Mouse (Mus musculus): ENCODE measurements around the gene Aloxe3. TPM values are rescaled to one million over a fixed set of nuclear protein-coding genes. Genes with fewer than 3 reads are reported as not detected.

Aloxe3 gene
- polyA plus RNA-seq, 1 experiment: 0.14 TPM

DNA sequence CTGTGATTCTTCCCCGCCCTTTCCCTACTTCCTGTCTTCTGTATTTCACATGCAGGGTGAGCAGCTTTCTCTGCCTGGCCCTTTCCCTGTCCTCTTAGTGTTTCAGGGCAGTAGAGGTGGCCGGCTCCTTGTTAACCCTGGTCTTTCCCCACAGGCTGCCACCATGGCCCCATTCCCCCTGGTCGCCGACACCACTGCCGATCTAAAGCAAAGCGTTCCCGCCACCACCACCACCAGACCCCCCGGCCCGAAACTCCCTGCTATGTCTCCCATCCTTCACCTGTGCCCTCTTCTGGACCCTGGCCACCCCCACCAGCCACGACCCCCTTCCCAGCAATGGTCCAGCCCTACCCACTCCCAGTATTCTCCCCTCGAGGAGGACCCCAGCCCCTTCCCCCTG lies 19.4 kb upstream of the Aloxe3 start:
- Histone ChIP-seq H3K79me3 (ENCODE audit: low read depth) (no peaks in the 10 kb centered on the region), H3ac (ENCODE audit: control insufficient read depth, insufficient read length, low read depth) (no peak overlapping the region), H3K36me3 (ENCODE audit: control insufficient read depth, insufficient read depth) (peaks cover 47% of the 10 kb centered on the region), H3K4me3 (ENCODE audit: insufficient read depth, poor library complexity, severe bottlenecking) (no peak overlapping the region), H3K27me3 (ENCODE audit: control insufficient read depth, insufficient read depth, insufficient read length) (no peaks in the 10 kb centered on the region), H3K79me2 (ENCODE audit: control insufficient read depth, insufficient read depth) (peaks cover 3% of the 10 kb centered on the region)
- TF ChIP-seq MYOG (IDR thresholded peaks at IDR 0.05; ENCODE audit: control insufficient read depth, extremely low read depth, insufficient read length) (no peak), MYOD1 (IDR thresholded peaks at IDR 0.05; ENCODE audit: control insufficient read depth, insufficient read length, low read depth) (no peak), CTCF (IDR thresholded peaks at IDR 0.05; ENCODE audit: control insufficient read depth, insufficient read depth, insufficient read length) (no peak), CEBPB (IDR thresholded peaks at IDR 0.05; ENCODE audit: low read depth) (no peak), MAX (IDR thresholded peaks at IDR 0.05) (no peak), FOSL1 (IDR thresholded peaks at IDR 0.05; ENCODE audit: insufficient read depth, low read length, poor library complexity, severe bottlenecking) (no peak), USF1 (IDR thresholded peaks at IDR 0.05; ENCODE audit: low read depth) (no peak)

DNA sequence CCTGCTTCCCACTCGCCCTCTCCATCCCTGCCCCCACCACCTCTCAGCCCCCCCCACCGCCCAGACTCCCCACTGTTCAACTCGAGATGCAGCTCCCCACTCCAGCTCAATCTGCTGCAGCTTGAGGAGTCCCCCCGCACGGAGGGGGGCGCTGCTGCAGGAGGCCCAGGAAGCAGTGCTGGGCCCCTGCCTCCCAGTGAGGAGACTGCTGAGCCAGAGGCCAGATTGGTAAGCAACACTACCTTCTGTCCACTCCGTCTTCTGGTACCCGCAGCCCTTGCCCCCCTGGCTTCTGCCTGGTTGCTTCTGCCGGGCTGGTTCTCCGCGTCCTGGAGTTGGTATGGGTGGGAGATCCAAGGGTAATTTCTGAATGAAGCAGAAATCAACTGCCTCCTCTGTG lies 18.9 kb upstream of the Aloxe3 start:
- H3K79me3 ChIP-seq (ENCODE audit: low read depth): no peaks in the 10 kb centered on the region
- H3K79me2 ChIP-seq (ENCODE audit: control insufficient read depth, insufficient read depth): no peaks in the 10 kb centered on the region
- no peak overlapping the region for H3K4me3 ChIP-seq (ENCODE audit: insufficient read depth, poor library complexity, severe bottlenecking)
- no peaks in the 10 kb centered on the region for H3K27me3 ChIP-seq (ENCODE audit: control insufficient read depth, insufficient read depth, insufficient read length)
- TF ChIP-seq USF1 (IDR thresholded peaks at IDR 0.05; ENCODE audit: low read depth): no peak
- H3ac ChIP-seq (ENCODE audit: control insufficient read depth, insufficient read length, low read depth): no peak overlapping the region
- peaks cover 42% of the 10 kb centered on the region for H3K36me3 ChIP-seq (ENCODE audit: control insufficient read depth, insufficient read depth)

DNA sequence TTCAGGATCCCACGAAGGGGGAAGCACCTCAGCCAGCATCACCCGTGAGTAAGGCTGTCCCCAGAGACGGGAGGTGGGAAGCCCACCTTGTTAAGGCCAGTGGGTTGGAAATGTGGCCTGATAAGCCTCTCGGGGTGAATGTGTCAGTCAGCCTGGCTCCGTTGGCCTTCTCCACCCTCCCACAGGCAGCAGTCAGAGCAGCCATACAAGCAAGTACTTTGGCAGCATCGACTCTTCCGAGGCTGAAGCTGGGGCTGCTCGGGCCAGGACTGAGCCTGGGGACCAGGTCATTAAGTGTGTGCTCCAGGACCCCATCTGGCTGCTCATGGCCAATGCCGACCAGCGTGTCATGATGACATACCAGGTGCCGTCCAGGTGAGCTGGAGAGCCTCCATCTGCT lies 18.0 kb upstream of the Aloxe3 start:
- peaks cover 39% of the 10 kb centered on the region for H3K36me3 ChIP-seq (ENCODE audit: control insufficient read depth, insufficient read depth)
- no peaks in the 10 kb centered on the region for H3K79me2 ChIP-seq (ENCODE audit: control insufficient read depth, insufficient read depth)
- no peak overlapping the region for H3K4me3 ChIP-seq (ENCODE audit: insufficient read depth, poor library complexity, severe bottlenecking)
- no peaks in the 10 kb centered on the region for H3K79me3 ChIP-seq (ENCODE audit: low read depth)
- H3ac ChIP-seq (ENCODE audit: control insufficient read depth, insufficient read length, low read depth): no peak overlapping the region
- TF ChIP-seq CEBPB (IDR thresholded peaks at IDR 0.05; ENCODE audit: low read depth) (no peak), FOSL1 (IDR thresholded peaks at IDR 0.05; ENCODE audit: insufficient read depth, low read length, poor library complexity, severe bottlenecking) (no peak), CTCF (IDR thresholded peaks at IDR 0.05; ENCODE audit: control insufficient read depth, insufficient read depth, insufficient read length) (no peak), USF1 (IDR thresholded peaks at IDR 0.05; ENCODE audit: low read depth) (no peak), MYOG (IDR thresholded peaks at IDR 0.05; ENCODE audit: control insufficient read depth, extremely low read depth, insufficient read length) (no peak), MAX (IDR thresholded peaks at IDR 0.05) (no peak), MYOD1 (IDR thresholded peaks at IDR 0.05; ENCODE audit: control insufficient read depth, insufficient read length, low read depth) (no peak)
- no peaks in the 10 kb centered on the region for H3K27me3 ChIP-seq (ENCODE audit: control insufficient read depth, insufficient read depth, insufficient read length)

DNA sequence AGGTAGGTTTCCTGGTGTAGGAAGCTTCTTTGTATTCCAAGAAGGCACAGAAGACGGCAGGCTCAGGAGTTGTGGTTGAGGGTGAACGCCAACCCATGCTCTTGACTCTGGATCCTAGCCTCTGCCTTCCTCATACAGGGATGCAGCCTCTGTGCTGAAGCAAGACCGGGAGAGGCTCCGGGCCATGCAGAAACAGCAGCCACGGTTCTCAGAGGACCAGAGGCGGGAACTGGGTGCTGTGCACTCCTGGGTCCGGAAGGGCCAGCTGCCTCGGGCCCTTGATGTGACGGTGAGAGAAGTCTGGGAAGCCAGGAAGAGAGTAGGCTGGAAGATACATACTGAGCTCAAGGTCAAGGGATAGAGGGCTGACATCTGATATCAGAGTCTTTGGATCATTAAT lies 17.5 kb upstream of the Aloxe3 start:
- Histone ChIP-seq H3ac (ENCODE audit: control insufficient read depth, insufficient read length, low read depth) (no peak overlapping the region), H3K36me3 (ENCODE audit: control insufficient read depth, insufficient read depth) (peaks cover 33% of the 10 kb centered on the region), H3K79me3 (ENCODE audit: low read depth) (no peaks in the 10 kb centered on the region), H3K79me2 (ENCODE audit: control insufficient read depth, insufficient read depth) (no peaks in the 10 kb centered on the region), H3K27me3 (ENCODE audit: control insufficient read depth, insufficient read depth, insufficient read length) (no peaks in the 10 kb centered on the region), H3K4me3 (ENCODE audit: insufficient read depth, poor library complexity, severe bottlenecking) (no peak overlapping the region)
- TF ChIP-seq CTCF (IDR thresholded peaks at IDR 0.05; ENCODE audit: control insufficient read depth, insufficient read depth, insufficient read length) (no peak), CEBPB (IDR thresholded peaks at IDR 0.05; ENCODE audit: low read depth) (no peak), MYOD1 (IDR thresholded peaks at IDR 0.05; ENCODE audit: control insufficient read depth, insufficient read length, low read depth) (no peak), FOSL1 (IDR thresholded peaks at IDR 0.05; ENCODE audit: insufficient read depth, low read length, poor library complexity, severe bottlenecking) (no peak), USF1 (IDR thresholded peaks at IDR 0.05; ENCODE audit: low read depth) (no peak), MYOG (IDR thresholded peaks at IDR 0.05; ENCODE audit: control insufficient read depth, extremely low read depth, insufficient read length) (no peak), MAX (IDR thresholded peaks at IDR 0.05) (no peak)

DNA sequence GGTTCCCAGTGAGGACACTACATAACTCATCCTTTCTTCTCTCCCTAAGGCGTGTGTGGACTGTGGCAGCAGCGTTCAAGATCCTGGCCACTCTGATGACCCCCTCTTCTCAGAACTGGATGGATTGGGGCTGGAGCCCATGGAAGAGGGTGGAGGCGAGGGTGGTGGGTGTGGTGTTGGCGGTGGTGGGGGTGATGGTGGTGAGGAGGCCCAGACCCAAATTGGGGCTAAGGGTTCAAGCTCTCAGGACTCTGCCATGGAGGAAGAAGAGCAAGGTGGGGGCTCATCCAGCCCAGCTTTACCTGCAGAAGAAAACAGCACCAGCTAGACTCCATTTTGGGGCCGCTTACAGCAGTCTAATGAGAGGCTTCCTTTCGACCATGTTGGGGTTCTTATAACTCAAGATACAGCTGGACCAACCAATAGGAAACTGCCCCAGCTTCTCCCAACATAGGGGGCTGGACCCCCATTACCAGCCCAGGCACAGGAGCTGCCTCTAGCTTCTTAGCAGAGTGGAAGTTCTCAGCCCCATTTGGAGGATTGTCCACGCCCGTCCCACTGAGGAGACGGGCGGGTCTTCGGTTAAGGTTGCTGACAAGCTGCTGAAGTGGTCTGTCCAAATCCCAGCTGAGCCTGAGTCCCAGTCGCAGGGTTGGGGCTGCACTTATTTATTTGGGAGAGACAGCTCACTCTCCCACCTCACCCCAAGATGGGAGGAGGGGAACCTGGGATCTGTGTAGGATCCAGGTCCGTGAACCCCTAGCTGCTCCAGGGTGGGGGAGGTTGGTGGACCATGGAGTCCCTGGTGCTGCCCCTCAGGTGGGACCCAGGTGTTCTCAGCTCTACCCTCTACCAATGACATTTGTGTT lies 16.4 kb upstream of the Aloxe3 start:
- Histone ChIP-seq H3ac (ENCODE audit: control insufficient read depth, insufficient read length, low read depth) (no peak overlapping the region), H3K36me3 (ENCODE audit: control insufficient read depth, insufficient read depth) (peaks cover 23% of the 10 kb centered on the region), H3K79me2 (ENCODE audit: control insufficient read depth, insufficient read depth) (no peaks in the 10 kb centered on the region), H3K79me3 (ENCODE audit: low read depth) (no peaks in the 10 kb centered on the region), H3K4me3 (ENCODE audit: insufficient read depth, poor library complexity, severe bottlenecking) (no peak overlapping the region), H3K27me3 (ENCODE audit: control insufficient read depth, insufficient read depth, insufficient read length) (no peaks in the 10 kb centered on the region)
- TF ChIP-seq USF1 (IDR thresholded peaks at IDR 0.05; ENCODE audit: low read depth): no peak
- TF ChIP-seq CEBPB (IDR thresholded peaks at IDR 0.05; ENCODE audit: low read depth): no peak
- no peak for TF ChIP-seq MYOG (IDR thresholded peaks at IDR 0.05; ENCODE audit: control insufficient read depth, extremely low read depth, insufficient read length)

Measured in C2C12 (cell line).